Mouse (Mus musculus) frontal cortex, postnatal 36 days (tissue): ENCODE measurements around the gene Endod1.
"Not testable (repeated sequence)": the region's sequence is repeated elsewhere in the genome, so short reads cannot be mapped to it uniquely, and the experiment has no call there.

Experiments used
- DNase-seq, 2 experiments: peaks; one replicate each; pipeline ENCODE4 v3.0.0; 2022; ENCODE audit warnings: low spot score in 2 of 2

The Endod1 gene

DNA sequence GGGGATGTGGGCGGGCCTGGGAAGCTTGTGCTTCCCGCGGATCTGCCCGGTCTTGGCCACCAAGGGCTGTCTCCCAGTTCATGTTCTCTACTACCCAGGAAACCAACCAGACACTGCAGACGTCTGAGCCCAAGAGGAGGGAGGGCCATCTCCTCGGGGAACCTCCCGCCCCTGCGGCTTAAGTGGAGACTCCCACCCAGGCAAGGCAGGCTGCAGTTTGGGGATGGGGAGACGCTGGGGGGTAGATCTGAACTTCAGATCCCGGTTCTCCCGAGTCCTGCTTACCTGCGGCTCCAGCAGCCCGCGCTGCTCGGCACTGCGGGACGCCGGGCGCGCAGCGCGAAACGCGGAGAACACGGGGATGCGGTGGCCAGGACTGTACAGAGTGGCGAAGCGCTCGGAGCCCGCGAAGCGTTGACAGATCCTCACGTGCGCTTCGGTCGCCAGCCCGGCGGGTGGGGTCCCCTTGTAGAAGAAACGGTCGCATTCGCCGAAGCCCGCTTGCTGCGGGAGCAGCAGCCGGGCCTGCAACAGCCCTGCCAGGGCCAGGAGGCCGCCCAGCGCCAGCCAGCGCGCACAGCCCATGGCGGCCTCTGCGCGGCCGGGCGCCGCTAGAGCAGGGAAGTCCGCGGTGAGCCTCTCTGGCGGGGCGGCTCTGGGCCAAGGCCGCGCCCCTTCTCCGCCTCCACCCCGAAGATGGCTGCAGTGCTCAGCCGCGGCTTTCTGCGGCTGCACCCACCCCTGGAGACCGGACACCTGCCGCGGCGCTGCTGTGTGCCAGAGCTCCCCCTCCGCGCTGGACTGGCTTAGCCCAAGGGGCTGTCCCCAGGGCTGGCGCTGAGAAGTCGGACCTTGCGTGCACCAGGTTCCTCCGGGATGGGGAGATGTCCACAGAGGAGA, 671 bp downstream of the Endod1 start:
- DNase-seq: peak; percentile 82 to 86

DNA sequence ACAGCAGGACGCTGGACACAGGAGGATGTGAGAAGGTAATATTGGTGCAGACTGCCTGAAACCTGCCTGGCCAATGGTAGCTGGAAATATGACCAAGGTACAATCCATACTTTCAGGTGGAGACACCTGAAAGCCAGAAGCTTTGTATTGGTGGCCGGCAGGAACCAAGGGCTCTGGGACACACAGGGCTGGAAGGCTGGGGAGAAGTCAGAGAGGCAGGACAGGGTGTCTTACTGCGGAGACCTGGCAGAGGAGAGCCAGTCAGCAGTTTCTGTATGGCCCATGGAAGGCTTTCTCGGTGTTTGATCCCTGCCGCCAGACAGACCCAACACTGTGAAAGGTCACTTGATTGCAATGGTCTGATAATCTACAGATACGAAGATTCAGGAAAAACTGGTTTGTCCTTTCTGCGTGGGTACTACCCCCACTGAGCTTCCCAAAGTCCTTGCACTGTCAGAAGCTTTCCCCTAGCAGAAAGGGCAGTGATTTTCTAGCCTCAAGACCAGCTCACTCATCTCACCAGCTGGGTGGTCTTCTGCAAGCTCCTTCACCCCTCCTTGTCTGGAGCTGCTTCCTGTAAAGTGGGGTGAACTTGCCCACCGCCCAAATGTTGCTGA, 1.4 kb downstream of the Endod1 start:
- no peak for DNase-seq

DNA sequence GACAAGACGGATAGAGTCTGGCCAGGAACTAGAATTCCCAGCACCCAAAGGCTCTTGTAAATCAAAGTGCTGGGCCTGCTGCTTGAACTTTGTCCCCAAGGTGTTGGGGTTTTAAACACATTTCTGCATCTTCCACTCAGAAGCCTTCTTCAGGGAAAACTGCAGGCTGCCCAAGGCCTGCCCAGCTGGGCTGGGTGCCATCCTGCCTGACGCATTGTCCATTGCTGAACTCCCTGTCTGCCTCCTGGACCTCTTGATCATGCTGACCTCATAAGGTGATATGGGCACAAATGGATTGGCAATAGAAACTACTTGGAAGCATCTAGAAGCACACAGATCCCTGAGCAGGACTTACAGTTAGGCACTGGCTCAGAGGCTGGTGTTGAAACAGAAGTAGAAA, 3.2 kb downstream of the Endod1 start:
- DNase-seq: no peak

DNA sequence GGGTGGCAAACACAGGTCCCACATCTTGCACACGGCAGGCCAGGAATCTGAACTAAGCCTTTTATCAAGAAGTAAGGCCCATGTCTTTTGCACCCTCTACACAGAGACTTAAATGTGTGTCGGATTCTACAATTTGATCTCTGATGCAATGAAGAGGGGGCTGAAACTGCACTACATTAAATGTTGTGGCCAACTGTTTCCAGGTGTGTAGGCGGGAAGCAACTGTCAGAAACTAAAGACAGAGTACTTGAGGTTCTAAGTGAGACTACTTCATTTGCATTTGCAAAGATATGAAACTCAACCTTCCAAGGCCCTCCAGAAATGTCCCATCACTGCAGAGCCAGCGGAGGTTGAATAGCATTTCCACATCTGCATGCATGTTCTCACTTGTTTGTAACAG, 5.2 kb downstream of the Endod1 start:
- DNase-seq: peak in 1 of 2 experiments; percentile 33

DNA sequence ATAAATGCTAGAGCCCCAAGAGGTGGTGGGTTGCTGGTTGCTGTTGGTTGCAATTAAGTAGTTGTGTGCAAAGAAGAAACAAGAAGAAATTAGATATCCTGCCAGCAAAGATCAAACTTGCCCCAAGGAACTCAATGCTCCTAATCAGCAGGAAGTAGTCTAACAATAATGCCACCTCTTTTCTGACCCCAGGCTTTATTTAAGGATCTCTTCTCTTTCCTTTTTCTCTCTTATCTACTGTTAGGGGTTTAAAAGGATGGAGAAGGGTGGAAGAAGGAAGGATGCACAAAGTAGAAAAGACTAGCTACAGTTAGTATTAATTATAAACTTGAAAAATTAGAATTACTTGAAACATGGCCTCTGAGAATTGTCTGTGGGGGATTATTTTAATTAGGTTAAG, 8.9 kb downstream of the Endod1 start:
- no peak for DNase-seq

DNA sequence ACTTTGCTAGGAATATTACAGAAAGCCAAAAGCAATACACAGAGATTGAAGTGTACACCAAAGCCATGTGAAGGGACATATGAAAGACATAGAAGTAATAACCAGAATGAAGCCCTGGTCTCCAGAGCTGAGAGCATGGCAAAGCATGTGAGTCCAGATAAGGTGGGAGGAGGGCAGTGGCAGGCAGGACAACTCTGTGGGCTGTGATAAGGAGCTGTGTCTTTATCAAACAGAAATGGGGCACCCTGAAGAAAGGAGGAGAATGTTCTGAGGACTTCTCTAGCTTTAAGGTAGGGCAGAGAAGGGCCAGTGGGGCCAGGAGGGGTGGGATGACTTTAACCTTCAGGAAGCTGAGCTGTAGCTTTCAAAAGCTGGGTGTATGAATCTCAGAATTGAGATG, 12.0 kb downstream of the Endod1 start:
- no peak for DNase-seq

DNA sequence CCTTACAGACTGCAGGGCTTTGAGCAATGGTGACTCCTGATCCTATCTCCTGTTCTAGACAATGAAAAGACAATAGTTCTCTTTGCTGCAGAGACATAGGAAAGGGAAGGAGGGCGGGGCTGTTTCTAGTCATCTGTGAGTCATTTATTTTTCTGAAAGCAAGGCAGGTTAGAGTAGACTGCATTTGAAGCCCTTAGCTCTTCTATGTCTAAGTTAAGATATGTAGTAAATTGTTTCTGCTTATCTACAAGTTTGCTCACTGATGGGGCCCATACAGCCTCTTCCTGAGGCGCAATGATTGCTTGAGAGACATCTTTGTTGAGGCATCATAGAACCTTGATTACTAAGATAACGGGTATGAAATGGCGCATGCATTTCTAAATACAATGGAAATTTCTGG, 13.5 kb downstream of the Endod1 start:
- DNase-seq: no peak

DNA sequence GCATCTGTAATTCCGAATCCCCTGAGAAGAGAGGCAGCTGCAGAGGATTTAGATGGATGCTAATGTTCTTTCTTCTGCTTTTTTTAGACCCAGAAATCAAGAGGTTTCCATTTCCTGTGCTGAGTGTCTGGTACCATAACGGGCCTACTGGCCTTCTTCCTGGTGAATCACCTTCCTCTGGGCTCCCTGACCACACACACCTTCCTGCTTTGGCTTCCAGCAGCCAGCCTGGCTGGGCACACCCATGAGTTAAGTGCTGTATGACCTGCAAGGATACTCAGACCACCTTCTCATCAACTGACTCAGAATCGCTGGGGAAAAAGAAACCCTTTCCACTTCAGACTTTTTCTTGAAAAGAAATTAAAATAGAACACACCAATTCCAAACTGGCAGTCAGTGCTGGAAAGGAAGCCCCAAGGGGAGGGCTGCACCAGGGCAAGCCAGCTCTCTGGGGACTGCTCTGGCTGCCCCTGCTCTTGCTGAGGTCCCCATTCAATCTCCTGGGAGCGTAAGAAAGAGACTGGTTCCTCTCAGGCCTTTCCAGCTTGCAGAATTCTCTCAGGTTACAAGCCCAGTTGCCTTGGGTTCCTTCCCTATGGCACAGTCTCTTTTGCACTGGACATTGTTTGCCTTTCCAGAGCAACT, 15.7 kb downstream of the Endod1 start:
- no peak for DNase-seq

DNA sequence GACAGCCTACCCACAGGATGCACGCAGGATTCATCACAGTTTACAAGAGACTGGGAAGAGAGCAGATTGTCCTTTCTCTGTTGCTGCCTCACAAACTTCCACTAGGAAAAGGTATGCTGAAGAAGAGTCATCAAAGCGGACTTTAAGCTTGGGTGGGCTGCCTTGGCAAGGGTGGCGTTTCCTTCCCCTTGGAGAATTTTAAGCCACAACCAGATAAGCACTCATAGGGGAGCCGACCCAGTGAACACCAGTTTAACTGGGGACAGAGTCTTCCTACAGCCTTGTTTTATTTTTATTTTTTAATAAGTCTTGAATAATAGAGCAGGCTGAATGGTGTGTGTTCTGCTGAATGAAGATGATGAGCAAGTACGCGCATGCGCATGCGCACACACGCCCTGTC, 16.6 kb downstream of the Endod1 start:
- DNase-seq: no peak

DNA sequence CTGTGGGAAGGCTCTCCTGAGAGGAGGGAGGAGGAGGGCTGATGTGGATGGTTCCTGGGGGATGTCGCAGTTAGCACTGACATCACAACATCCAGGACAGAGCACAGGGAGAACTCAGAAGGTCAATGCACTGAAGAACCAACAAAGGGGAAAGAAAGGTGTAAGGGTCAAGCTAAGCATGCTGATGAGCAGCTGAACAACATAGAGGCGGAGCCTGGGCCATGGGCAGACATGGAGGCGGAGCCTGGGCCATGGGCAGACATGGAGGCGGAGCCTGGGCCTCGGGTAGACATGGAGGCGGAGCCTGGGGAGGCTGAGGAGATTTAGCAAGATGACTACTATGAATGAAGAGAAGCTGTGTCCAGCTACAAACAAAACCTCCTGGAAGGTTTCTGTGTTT, 17.8 kb downstream of the Endod1 start:
- DNase-seq: no peak

DNA sequence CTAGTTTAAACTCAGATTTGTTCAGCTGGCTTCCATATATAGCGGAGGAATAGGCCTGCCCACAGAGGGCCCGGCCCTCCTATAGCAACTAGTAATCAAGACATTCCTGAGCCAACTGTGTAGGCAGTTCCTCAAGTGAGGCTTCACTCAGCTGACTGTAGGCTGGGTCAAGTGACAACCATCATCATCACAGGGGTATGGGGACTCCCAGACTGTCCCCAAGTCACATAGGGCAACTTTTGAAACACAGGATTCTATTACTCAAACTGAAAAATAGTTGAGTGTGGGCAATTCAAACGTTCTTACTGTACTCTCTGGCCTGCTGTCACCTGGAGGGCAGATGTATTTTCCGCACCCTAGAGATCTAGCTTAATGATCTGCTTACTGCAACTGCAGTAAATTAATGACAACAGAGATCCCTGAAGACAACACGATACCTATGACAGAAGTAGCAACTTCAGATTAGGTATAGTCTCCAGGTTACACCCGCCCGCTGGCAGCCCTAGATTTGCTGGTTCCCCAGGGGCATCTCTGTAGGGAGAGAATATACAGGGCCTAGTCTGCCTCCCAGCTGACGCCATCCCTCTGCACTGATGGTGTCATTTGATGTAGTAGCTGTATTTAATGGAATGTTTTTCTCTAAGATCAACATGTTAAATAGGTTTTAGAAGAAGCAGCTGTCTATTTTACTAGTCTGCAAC, 19.1 kb downstream of the Endod1 start:
- no peak for DNase-seq

DNA sequence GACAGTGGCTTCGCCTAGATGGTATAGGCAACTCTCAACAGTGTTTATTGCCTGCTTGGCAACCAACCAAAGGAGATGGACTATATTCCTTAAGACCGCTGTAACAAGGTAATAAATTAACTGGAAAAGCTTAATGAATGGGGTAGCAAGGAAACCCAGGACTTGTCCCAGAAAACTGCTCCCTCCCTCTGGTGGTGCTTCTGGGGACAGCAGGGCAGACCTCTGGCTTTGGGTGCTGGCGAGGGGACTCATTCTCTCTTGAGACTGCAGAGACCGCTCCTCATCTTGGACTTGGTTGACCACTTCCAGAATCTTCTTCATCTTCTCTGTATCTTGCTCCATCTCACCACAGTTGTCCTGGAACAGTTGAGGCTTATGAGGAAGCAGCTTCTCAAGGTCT, 24.3 kb downstream of the Endod1 start:
- DNase-seq: no peak

DNA sequence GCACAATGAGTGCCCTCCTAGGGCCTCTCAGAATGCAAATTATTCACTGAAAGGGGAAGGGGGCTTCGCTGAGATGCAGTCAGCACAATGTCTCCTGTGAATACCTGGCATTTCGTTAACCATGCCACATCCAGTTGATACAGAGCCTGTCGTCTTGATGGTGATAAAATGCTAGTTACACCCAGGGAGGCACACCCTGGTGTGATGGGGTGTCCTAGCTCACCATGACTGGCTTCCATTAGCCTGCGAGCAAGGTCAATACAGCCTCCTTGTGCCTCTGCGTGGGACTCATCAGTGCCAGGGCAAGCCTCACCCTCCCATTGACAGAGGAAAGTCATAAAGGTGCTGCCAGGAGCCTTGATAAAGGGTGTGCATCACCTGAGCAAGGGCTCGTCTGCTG, 26.5 kb downstream of the Endod1 start:
- DNase-seq: no peak

DNA sequence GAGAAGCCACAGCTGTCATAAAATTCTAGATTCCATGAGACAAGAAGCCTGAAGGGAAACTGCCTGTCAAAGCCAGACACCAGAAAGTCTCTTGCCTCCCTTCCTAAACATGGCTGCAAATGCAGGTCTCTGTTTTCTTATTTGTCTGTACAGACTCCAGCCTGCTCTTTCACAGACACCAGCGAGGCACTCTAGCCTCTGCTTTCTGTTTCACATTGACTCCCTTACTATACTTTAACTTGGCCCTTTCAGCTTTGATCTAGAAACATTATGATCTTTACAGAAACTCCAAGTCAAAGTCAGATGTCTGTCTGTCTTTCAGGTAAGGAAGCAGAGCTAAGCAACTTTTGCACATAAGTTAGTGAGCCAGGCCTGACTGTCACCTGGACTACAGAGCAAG, 29.0 kb downstream of the Endod1 start:
- no peak for DNase-seq

DNA sequence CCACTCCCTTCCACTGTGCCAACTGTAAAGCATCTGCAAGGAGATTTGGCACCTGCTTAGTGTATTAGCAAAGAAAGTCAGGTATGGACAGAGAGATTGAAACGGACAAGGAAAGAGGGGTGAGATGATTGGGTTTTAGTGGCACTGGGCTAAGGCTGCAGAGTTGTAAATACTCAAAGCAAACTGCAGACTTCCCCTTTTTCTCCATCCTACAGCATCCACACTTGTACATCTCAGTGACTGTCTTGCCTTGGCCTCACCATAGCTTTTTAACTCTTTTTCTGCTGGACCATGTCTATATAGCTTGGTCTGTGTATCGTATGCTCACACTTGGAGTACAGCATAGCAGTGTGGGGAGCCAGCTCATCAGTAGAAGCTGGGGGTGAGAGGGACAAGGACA, 30.5 kb downstream of the Endod1 start:
- DNase-seq: no peak

DNA sequence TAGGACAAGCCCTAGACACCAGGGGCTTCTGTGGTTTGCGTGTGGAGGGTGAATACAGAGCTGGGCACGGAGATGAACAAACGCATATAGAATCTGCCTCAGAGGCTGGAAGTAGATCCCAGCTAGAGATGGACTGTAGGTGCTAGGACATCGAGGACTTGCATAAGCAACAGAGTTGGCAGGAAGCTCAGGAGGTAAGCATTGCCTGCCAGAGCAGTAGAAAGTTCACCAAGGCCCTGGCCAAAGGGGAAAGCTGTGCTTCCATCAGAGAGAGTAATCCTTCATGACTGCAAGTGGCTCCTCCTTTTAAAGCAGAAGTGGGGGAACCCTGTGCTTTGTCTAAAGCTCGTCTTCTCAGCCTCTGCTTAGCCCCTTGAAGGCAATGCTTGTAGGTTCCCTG, 31.9 kb downstream of the Endod1 start:
- DNase-seq: no peak

DNA sequence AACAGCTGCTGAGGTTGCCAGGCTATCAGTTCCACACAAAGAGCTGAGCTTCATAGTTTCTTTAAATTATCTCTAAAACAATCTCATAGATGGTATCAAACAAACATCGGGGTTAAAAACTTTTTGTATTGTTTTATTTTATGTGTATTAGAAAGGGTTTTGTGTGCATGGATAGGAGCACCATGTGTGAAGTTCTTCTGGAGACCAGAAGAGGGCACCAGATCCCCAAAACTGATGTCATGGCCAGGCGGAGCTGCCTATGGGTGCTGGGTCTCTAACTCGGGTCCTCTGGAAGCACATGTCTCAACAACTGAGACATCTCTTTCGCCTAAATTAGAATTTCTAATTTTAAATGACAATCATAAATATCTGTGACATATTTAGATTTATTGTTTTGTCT, 32.9 kb downstream of the Endod1 start:
- DNase-seq: no peak

DNA sequence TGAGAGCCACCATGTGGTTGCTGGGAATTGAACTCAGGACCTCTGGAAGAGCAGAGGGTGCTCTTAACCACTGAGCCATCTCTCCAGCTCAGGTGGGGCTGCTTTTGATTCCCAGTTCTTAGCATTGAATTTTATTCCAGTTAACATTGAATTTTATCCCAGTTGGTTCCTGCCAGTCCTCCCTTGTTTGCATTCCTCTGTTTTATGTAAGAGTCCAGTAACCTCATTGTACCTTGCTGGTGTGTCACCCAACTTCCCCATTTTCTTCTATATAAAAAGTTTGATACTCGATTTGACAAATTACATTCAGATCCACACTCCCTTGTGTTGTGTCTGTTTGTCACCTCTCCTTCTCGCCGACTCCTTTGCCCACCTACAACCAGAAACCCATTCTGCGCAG, 35.4 kb downstream of the Endod1 start:
- not testable (repeated sequence) for DNase-seq

DNA sequence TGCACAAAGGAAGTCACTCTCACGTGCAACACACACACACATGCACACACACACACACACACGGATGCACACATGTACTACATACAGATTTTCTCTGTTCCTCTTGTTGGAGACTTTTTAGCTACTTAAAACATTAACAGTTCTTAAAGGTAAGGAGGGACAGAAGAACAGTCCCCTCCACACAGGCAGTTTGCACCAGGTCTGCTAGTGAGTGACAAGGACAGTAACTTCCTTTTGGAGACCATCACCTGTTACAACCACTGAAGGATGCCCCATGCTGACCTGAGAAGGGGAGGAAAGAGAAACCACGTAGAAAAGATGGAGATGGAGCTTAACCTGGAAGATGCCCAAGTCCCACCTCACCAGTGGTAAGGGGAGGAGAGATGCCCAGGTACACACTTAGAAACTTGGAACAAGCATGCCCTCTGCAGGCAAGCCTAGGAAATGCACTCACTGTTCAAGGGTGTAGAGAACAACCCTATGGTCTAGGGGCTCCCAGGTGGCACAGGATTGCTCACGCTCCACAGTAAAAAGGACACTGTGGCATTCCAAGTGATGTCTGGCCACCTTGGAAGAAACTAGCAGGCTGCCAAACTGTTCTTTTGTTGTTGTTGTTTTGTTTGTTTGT, 39.2 kb downstream of the Endod1 start:
- peak; percentile 74 to 77 for DNase-seq

DNA sequence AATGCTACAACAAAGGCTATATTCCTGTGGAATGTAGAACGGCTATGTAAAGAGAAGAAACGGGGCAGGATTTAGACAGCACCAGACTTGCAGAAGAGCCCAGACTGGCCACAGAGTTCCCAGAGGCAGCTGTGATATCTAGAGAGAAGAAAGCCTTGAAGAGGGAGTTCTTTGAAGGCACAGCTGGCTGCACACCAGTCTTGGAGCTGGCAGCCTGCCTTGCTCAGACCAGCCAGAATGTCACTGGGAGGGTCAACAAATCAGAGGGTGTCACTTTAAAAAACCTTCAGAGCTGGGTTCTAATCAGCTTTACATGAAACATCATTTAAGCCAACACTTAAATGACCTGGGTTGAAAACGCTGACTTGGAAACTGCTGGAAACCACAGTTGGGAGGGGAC, 42.6 kb downstream of the Endod1 start:
- no peak for DNase-seq

DNA sequence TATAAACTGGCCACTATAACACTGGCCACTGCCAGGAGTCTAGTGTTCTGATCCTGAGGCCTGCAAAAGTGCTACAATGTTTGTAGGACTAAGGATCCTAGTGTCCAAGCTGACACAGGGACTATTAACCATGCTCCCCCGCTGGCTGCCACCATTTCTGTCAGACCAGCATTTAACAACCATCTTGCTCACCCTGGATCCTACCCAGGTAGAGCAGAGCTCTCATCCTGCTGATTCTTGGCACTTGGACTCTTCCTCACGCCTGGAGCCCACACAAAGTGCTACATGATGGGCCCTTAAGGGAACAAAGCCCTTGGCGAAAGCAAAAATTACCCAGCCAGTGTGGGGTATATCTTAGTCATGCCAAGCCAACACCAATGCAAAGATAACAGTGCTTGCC, 44.4 kb downstream of the Endod1 start:
- DNase-seq: peak in 1 of 2 experiments; percentile 25

DNA sequence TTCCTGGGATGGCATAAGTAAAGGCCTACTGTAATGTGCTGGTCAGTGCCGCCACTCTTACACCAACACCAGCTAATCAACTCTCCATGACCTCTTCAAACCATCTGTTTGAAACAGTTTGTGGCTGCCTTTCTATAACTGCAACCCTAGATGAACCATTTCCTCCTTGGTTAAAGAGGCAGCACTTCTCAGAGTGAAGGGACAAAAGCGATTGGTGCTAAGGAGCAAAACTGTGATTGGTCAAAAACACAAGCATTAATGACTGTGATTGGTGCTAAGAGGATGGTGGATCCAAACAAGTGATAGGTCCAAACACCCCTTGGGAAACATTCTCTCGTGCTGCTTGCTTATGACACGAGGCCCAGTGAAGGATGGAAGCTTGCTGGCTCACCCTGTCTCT, 45.5 kb downstream of the Endod1 start:
- DNase-seq: no peak
